In the genomic region with DNA sequence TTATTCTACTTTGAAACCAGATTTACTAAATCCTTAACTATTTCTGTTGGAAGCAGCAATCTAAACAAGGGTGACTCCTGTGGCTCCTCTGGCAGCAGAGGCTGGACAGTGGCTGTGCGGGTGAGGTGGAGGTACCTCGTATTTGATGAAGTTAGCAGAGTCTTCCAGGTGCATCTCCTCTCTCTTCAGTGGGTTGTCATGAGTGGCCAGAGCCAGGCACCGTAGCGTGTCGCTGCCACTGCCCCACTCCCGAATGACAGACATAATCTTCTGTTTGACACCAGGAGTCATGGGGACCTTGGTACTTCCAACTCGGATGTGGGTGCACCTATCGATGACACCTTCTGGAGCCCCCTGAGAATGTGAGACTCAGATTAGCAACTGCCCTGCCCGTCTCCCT, we compare ENCODE assay signal across 28 mouse cellular contexts.
"Had no signal": no experiment of that assay in that cellular context is flagged by ENCODE, and none has a peak within 500 bp of the region (broad histone marks: within the 10 kb centered on the region; RNA-seq: fewer than 3 reads in every experiment).

No protein-coding gene starts in this region.

- H3K9ac ChIP-seq: limb, embryonic 12.5 days; limb, embryonic 13.5 days; limb, embryonic 15.5 days; liver, embryonic 12.5 days; liver, embryonic 13.5 days; liver, embryonic 14.5 days; liver, embryonic 15.5 days; liver, postnatal 0 days; lung, embryonic 14.5 days; lung, embryonic 15.5 days; midbrain, embryonic 12.5 days; midbrain, embryonic 13.5 days; midbrain, embryonic 15.5 days; neural tube, embryonic 12.5 days had no signal

- H3K4me1 ChIP-seq: limb, embryonic 10.5 days; limb, embryonic 12.5 days; limb, embryonic 13.5 days; limb, embryonic 15.5 days; liver, embryonic 12.5 days; liver, embryonic 13.5 days; liver, embryonic 15.5 days; lung, embryonic 15.5 days; midbrain, embryonic 10.5 days; midbrain, embryonic 12.5 days; midbrain, embryonic 13.5 days; midbrain, embryonic 15.5 days; neural tube, embryonic 12.5 days had no signal

- H3K27ac ChIP-seq: limb, embryonic 10.5 days; limb, embryonic 12.5 days; limb, embryonic 13.5 days; limb, embryonic 15.5 days; liver, embryonic 12.5 days; liver, embryonic 13.5 days; liver, embryonic 14.5 days; liver, embryonic 15.5 days; lung, embryonic 15.5 days; macrophage; midbrain, embryonic 10.5 days; midbrain, embryonic 12.5 days; midbrain, embryonic 13.5 days; midbrain, embryonic 15.5 days; neural tube, embryonic 12.5 days had no signal

- H3K4me3 ChIP-seq: limb, embryonic 10.5 days; limb, embryonic 12.5 days; limb, embryonic 13.5 days; limb, embryonic 15.5 days; liver, embryonic 12.5 days; liver, embryonic 13.5 days; liver, embryonic 15.5 days; lung, embryonic 15.5 days; megakaryocyte, embryonic 14.5 days; midbrain, embryonic 10.5 days; midbrain, embryonic 12.5 days; midbrain, embryonic 13.5 days; midbrain, embryonic 15.5 days; myocyte; neural tube, embryonic 12.5 days had no signal

- DNase-seq: left cerebral cortex, postnatal 4 days; liver; liver, embryonic 13.5 days; liver, postnatal 0 days; lung, adult 18-20 months; lung, adult 2 months; lung, embryonic 14.5 days; lung, postnatal 10 days; lung, postnatal 14 days; lung, postnatal 36 days; lung, postnatal 4 days; midbrain, embryonic 14.5 days had no signal

- H3K9me3 ChIP-seq: limb, embryonic 10.5 days; limb, embryonic 12.5 days; limb, embryonic 13.5 days; limb, embryonic 15.5 days; liver, embryonic 12.5 days; liver, embryonic 13.5 days; liver, embryonic 15.5 days; lung, embryonic 15.5 days; megakaryocyte, embryonic 14.5 days; midbrain, embryonic 10.5 days; midbrain, embryonic 12.5 days; midbrain, embryonic 13.5 days; midbrain, embryonic 15.5 days; neural tube, embryonic 12.5 days had no signal

- H3K27me3 ChIP-seq: limb, embryonic 12.5 days; limb, embryonic 13.5 days; limb, embryonic 15.5 days; liver, embryonic 12.5 days; liver, embryonic 13.5 days; liver, embryonic 15.5 days; lung, embryonic 15.5 days; megakaryocyte, embryonic 14.5 days; midbrain, embryonic 12.5 days; midbrain, embryonic 13.5 days; midbrain, embryonic 15.5 days; neural tube, embryonic 12.5 days had no signal
